Comparison of ENCODE assay signal across 24 mouse cellular contexts in genomic region chr13:109592192-109592797, GRCm38 (mm10).
A peak's percentile ranks its signal among the peaks of the same experiment; 100 is the strongest.
DNase-seq lines count a peak whose midpoint lies in the region; ATAC-seq lines count a peak whose summit lies in the region.
"Had no signal": no experiment of that assay in that cellular context is flagged by ENCODE, and none has a peak within 500 bp of the region (broad histone marks: within the 10 kb centered on the region; RNA-seq: fewer than 3 reads in every experiment).

No protein-coding gene starts in this region.

- H3K27ac ChIP-seq in forebrain, embryonic 14.5 days (ENCODE audit: low read depth, low read length) = no peak overlapping the region
- H3K27ac ChIP-seq in forebrain, embryonic 12.5 days = no peak overlapping the region
- no peak overlapping the region for H3K27ac ChIP-seq in forebrain, embryonic 16.5 days (ENCODE audit: low read length)
- no peak overlapping the region for H3K27ac ChIP-seq in forebrain, embryonic 10.5 days
- H3K27ac ChIP-seq: embryonic facial prominence, embryonic 10.5 days; embryonic facial prominence, embryonic 12.5 days had no signal

- no peak overlapping the region for H3K9ac ChIP-seq in forebrain, embryonic 14.5 days (ENCODE audit: low read length)
- H3K9ac ChIP-seq in forebrain, embryonic 12.5 days = no peak overlapping the region
- no peak overlapping the region for H3K9ac ChIP-seq in forebrain, embryonic 16.5 days (replicated peaks; ENCODE audit: low read depth, low read length)
- H3K9ac ChIP-seq: embryonic facial prominence, embryonic 12.5 days had no signal

- DNase-seq in forebrain, embryonic 14.5 days (ENCODE audit: low spot score) = peak; percentile 9
- DNase-seq in forebrain, embryonic 10.5 days (ENCODE audit: extremely low spot score, low spot score) = no peak
- DNase-seq in frontal cortex, postnatal 10 days (ENCODE audit: low spot score in 2 of 2) = no peak
- DNase-seq: adrenal gland, adult 8-10 months; adrenal gland, postnatal 14 days; adrenal gland, postnatal 36 days; B cell, adult 2 months; cerebellum, adult 11 months; cerebellum, adult 18-20 months; cerebellum, adult 8-10 months; cerebellum, adult 9-11 months; cerebellum, postnatal 14 days; cerebellum, postnatal 36 days; embryo, embryonic 11 days had no signal

- H3K9me3 ChIP-seq in forebrain, embryonic 14.5 days (replicated peaks; ENCODE audit: control insufficient read depth, low read length) = no peaks in the 10 kb centered on the region
- H3K9me3 ChIP-seq in forebrain, embryonic 12.5 days = no peaks in the 10 kb centered on the region
- H3K9me3 ChIP-seq in forebrain, embryonic 16.5 days (ENCODE audit: control insufficient read depth, low read length) = no peaks in the 10 kb centered on the region; the same call in 1 of the 2 replicates
- no peaks in the 10 kb centered on the region for H3K9me3 ChIP-seq in forebrain, embryonic 10.5 days
- H3K9me3 ChIP-seq: embryonic facial prominence, embryonic 10.5 days; embryonic facial prominence, embryonic 12.5 days; G1E had no signal

- 74% methylated on average over 8 of the region's 8 CpGs for WGBS in forebrain, embryonic 14.5 days
- WGBS in forebrain, embryonic 12.5 days = 82% methylated on average over 8 of the region's 8 CpGs
- WGBS in forebrain, embryonic 16.5 days = 68% methylated on average over 8 of the region's 8 CpGs
- WGBS in forebrain, embryonic 10.5 days = 85% methylated on average over 8 of the region's 8 CpGs

- no peak overlapping the region for H3K4me2 ChIP-seq in forebrain, embryonic 14.5 days (ENCODE audit: low read length)
- H3K4me2 ChIP-seq in forebrain, embryonic 12.5 days = no peak overlapping the region
- no peak overlapping the region for H3K4me2 ChIP-seq in forebrain, embryonic 16.5 days (ENCODE audit: low read length)
- H3K4me2 ChIP-seq: embryonic facial prominence, embryonic 12.5 days had no signal

- no peak for ATAC-seq in forebrain, embryonic 14.5 days
- no peak for ATAC-seq in forebrain, embryonic 12.5 days (ENCODE audit: low FRiP score)
- peak; percentile 50 for ATAC-seq in forebrain, embryonic 16.5 days
- peak; percentile 62 for ATAC-seq in frontal cortex, adult (ENCODE audit: low TSS enrichment)
- ATAC-seq: activated CD4-positive, CD25-positive, alpha-beta regulatory T cell, adult 4 months; CD4-positive, CD25-positive, alpha-beta regulatory T cell, adult 4 months; Patski had no signal

- no peaks in the 10 kb centered on the region for H3K4me1 ChIP-seq in forebrain, embryonic 14.5 days (ENCODE audit: control insufficient read depth, insufficient read depth, low read length)
- H3K4me1 ChIP-seq in forebrain, embryonic 12.5 days = 0 out of 2 replicates have a peak, but pooled peaks cover 4% of the 10 kb centered on the region
- H3K4me1 ChIP-seq in forebrain, embryonic 16.5 days (replicated peaks; ENCODE audit: control insufficient read depth, insufficient read depth, low read length) = no peaks in the 10 kb centered on the region
- no peaks in the 10 kb centered on the region for H3K4me1 ChIP-seq in forebrain, embryonic 10.5 days
- H3K4me1 ChIP-seq: embryonic facial prominence, embryonic 10.5 days; embryonic facial prominence, embryonic 12.5 days had no signal

- H3K4me3 ChIP-seq in forebrain, embryonic 14.5 days (ENCODE audit: low read depth, low read length) = no peak overlapping the region
- no peak overlapping the region for H3K4me3 ChIP-seq in forebrain, embryonic 12.5 days (replicated peaks)
- no peak overlapping the region for H3K4me3 ChIP-seq in forebrain, embryonic 16.5 days (replicated peaks; ENCODE audit: low read length)
- no peak overlapping the region for H3K4me3 ChIP-seq in forebrain, embryonic 10.5 days
- H3K4me3 ChIP-seq: embryonic facial prominence, embryonic 10.5 days; embryonic facial prominence, embryonic 12.5 days had no signal

- H3K36me3 ChIP-seq in forebrain, embryonic 14.5 days (ENCODE audit: control insufficient read depth, insufficient read depth, low read length) = no peaks in the 10 kb centered on the region
- H3K36me3 ChIP-seq in forebrain, embryonic 12.5 days (replicated peaks) = no peaks in the 10 kb centered on the region
- H3K36me3 ChIP-seq in forebrain, embryonic 16.5 days (ENCODE audit: control insufficient read depth, insufficient read depth) = no peaks in the 10 kb centered on the region
- no peaks in the 10 kb centered on the region for H3K36me3 ChIP-seq in forebrain, embryonic 10.5 days (replicated peaks)
- H3K36me3 ChIP-seq: embryonic facial prominence, embryonic 10.5 days; embryonic facial prominence, embryonic 12.5 days; G1E had no signal

- H3K27me3 ChIP-seq in forebrain, embryonic 14.5 days (replicated peaks; ENCODE audit: control insufficient read depth, insufficient read depth, low read length) = no peaks in the 10 kb centered on the region
- no peaks in the 10 kb centered on the region for H3K27me3 ChIP-seq in forebrain, embryonic 12.5 days
- H3K27me3 ChIP-seq in forebrain, embryonic 16.5 days (replicated peaks; ENCODE audit: control insufficient read depth, insufficient read depth, low read length) = no peaks in the 10 kb centered on the region
- no peaks in the 10 kb centered on the region for H3K27me3 ChIP-seq in forebrain, embryonic 10.5 days (ENCODE audit: poor library complexity, severe bottlenecking)
- H3K27me3 ChIP-seq: CH12.LX; embryonic facial prominence, embryonic 12.5 days; Patski had no signal

Comparison
In these comparisons a context has a peak if more than half of its experiments do, and no peak if none do; other contexts are left out.
1. ATAC-seq: peak in forebrain, embryonic 16.5 days (single experiment) and frontal cortex, adult (single experiment); none in forebrain, embryonic 14.5 days (single experiment) and forebrain, embryonic 12.5 days (single experiment).